Mouse (Mus musculus) liver, embryonic 11.5 days (tissue): Measurements from ENCODE around the gene Mpp4. TPM values are rescaled to one million over a fixed set of nuclear protein-coding genes. Genes with fewer than 3 reads are reported as not detected.
A peak's percentile ranks its signal among the peaks of the same experiment; 100 is the strongest.

Source experiments
- ATAC-seq: fragments of 200-750 bp; cut with Nextera tagmentation; replicated peaks from 2 replicates; pipeline ENCODE4 v1.8.0; 2017; ENCODE audit warnings: moderate number of reproducible peaks, mild to moderate bottlenecking, moderate TSS enrichment, moderate library complexity; ENCODE audit not compliant: low FRiP score
- DNase-seq: peaks from one replicate; pipeline ENCODE4 v3.0.0-alpha.2; 2017; ENCODE audit warnings: low spot score
- H3K27ac ChIP-seq: fragments of 300-500 bp; sonication (generic); 2 replicates; pipeline ENCODE4 v1.5.1; 2014; ENCODE audit warnings: mild to moderate bottlenecking, low read depth, low read length, control low read depth
- H3K27me3 ChIP-seq: fragments of 300-500 bp; sonication (generic); replicated peaks from 2 replicates; pipeline ENCODE4 v1.6.1; 2014; ENCODE audit warnings: low read length, mixed read lengths; ENCODE audit not compliant: control insufficient read depth, insufficient read depth
- H3K36me3 ChIP-seq: fragments of 300-500 bp; sonication (generic); 2 replicates; pipeline ENCODE4 v1.6.1; 2014; ENCODE audit warnings: mild to moderate bottlenecking, low read length, moderate library complexity, mixed read lengths; ENCODE audit not compliant: control insufficient read depth, insufficient read depth
- H3K4me1 ChIP-seq: fragments of 300-500 bp; sonication (generic); replicated peaks from 2 replicates; pipeline ENCODE4 v1.6.1; 2014; ENCODE audit warnings: low read length, mixed read lengths; ENCODE audit not compliant: control insufficient read depth, insufficient read depth
- H3K4me2 ChIP-seq: fragments of 300-500 bp; sonication (generic); 2 replicates; pipeline ENCODE4 v1.6.1; 2014; ENCODE audit warnings: mild to moderate bottlenecking, control low read depth, moderate library complexity
- H3K4me3 ChIP-seq: fragments of 300-500 bp; sonication (generic); 2 replicates; pipeline ENCODE4 v1.5.1; 2014; ENCODE audit warnings: low read depth, low read length, control low read depth
- H3K9ac ChIP-seq: fragments of 300-500 bp; sonication (generic); 2 replicates; pipeline ENCODE4 v1.6.1; 2014; ENCODE audit warnings: low read depth, low read length, control low read depth
- H3K9me3 ChIP-seq: fragments of 300-500 bp; sonication (generic); 2 replicates; pipeline ENCODE4 v1.6.1; 2016; ENCODE audit warnings: low read length, inconsistent platforms, mixed read lengths; ENCODE audit not compliant: control insufficient read depth
- WGBS: fragments of 180-500 bp; shearing (Covaris S2); extraction: QIAGEN DNeasy Blood & Tissue Kit; methylation state at CpG from one replicate; pipeline ENCODE4 v1.1.7; 2014; 5-methylcytosine and 5-hydroxymethylcytosine counted together
- polyA plus RNA-seq: library from polyadenylated mRNA; unstranded; fragments of >200 nt; fragmentation: Nextera tagmentation; extraction: Ambion mirVana; gene quantifications from 2 replicates; pipeline ENCODE4 v1.2.1, GENCODE M21; 2014

Mpp4 gene
- polyA plus RNA-seq, 1 experiment from 2014 or later: 0.52 TPM

DNA sequence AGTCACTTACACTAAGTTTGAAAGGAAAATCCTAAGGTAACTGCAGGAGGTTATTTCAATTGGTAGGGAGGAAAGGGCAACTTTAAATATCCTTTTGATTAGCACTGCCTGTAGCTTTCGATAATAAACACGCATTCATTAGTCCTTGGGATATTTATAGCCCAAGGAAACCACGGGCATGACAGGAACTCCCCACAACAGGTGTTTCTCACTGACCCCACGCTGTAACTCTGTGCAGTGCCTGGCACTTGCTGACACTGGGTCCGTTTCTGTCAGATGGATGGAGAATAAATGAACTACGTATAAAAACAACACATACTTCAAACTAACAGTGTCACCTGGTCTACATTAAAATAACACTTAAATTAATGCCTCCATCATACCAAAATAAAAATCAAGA is 31.8 kb upstream of the Mpp4 start:
- H3K27me3 ChIP-seq: no peaks in the 10 kb centered on the region
- no peak overlapping the region for H3K27ac ChIP-seq
- H3K9me3 ChIP-seq: no peaks in the 10 kb centered on the region
- DNase-seq (no peak), ATAC-seq (no peak)
- no peak overlapping the region for H3K4me3 ChIP-seq
- H3K36me3 ChIP-seq: 0 out of 2 replicates have a peak, but pooled peaks cover 5% of the 10 kb centered on the region
- no peaks in the 10 kb centered on the region for H3K4me1 ChIP-seq
- 43% methylated on average over 6 of the region's 6 CpGs for WGBS
- no peak overlapping the region for H3K4me2 ChIP-seq
- no peak overlapping the region for H3K9ac ChIP-seq

GRCm38 (mm10) chr1:59187786-59188185 is 24.6 kb upstream of the Mpp4 start:
- 84% methylated on average over 5 of the region's 5 CpGs for WGBS
- H3K27me3 ChIP-seq: no peaks in the 10 kb centered on the region
- H3K27ac ChIP-seq: no peak overlapping the region
- no peak overlapping the region for H3K4me2 ChIP-seq
- ATAC-seq (no peak), DNase-seq (no peak)
- H3K4me1 ChIP-seq: no peaks in the 10 kb centered on the region
- peaks cover 5% of the 10 kb centered on the region; the same call in 1 of the 2 replicates for H3K36me3 ChIP-seq
- no peak overlapping the region for H3K9ac ChIP-seq
- no peak overlapping the region for H3K4me3 ChIP-seq
- H3K9me3 ChIP-seq: no peaks in the 10 kb centered on the region

- H3K4me3 ChIP-seq: no peak overlapping the region
- 84% methylated on average over 10 of the region's 10 CpGs for WGBS
- no peak for ATAC-seq
- no peaks in the 10 kb centered on the region for H3K9me3 ChIP-seq
- no peak overlapping the region for H3K4me2 ChIP-seq
- H3K9ac ChIP-seq: no peak overlapping the region
- no peak overlapping the region for H3K27ac ChIP-seq
- peaks cover 3% of the 10 kb centered on the region; the same call in 1 of the 2 replicates for H3K36me3 ChIP-seq
- H3K27me3 ChIP-seq: no peaks in the 10 kb centered on the region
- DNase-seq: no peak
- H3K4me1 ChIP-seq: no peaks in the 10 kb centered on the region
Observed at GRCm38 (mm10) chr1:59186317-59186716, 23.1 kb upstream of the Mpp4 start.

GRCm38 (mm10) chr1:59185410-59185809 is 22.2 kb upstream of the Mpp4 start:
- ATAC-seq (no peak), DNase-seq (no peak)
- Histone ChIP-seq H3K4me3 (no peak overlapping the region), H3K4me2 (no peak overlapping the region), H3K9ac (no peak overlapping the region), H3K9me3 (no peaks in the 10 kb centered on the region), H3K27ac (no peak overlapping the region), H3K36me3 (peaks cover 3% of the 10 kb centered on the region; the same call in 1 of the 2 replicates), H3K4me1 (no peaks in the 10 kb centered on the region), H3K27me3 (no peaks in the 10 kb centered on the region)
- 86% methylated on average over 9 of the region's 9 CpGs for WGBS

DNA sequence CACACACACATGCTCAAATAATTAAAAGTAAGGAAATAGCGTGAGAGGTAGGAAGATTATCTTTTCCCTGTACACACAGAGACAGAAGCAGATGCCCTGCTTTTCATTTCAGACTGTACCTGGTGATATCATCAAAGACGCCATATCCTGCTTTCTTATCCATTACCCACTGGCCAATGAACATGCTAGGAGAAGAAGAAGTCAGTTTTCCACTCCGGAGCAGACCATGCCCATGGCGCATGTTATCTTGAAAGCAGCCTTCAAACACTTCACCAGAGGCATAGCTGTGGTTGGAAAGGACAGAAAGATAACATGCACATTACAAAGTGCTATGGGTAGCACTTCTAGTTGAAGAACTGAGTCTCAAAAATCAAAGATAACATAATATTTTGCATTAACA is 19.9 kb upstream of the Mpp4 start:
- peak; percentile 80 for ATAC-seq
- 53% methylated on average over 4 of the region's 4 CpGs for WGBS
- Histone ChIP-seq H3K4me3 (no peak overlapping the region), H3K36me3 (peaks cover 4% of the 10 kb centered on the region; the same call in 1 of the 2 replicates), H3K9me3 (no peaks in the 10 kb centered on the region), H3K4me1 (no peaks in the 10 kb centered on the region), H3K27ac (no peak overlapping the region; the same call in 1 of the 2 replicates), H3K9ac (no peak overlapping the region), H3K27me3 (no peaks in the 10 kb centered on the region), H3K4me2 (no peak overlapping the region)
- DNase-seq: no peak

GRCm38 (mm10) chr1:59182373-59182772 is 19.2 kb upstream of the Mpp4 start:
- H3K4me1 ChIP-seq: no peaks in the 10 kb centered on the region
- WGBS: 85% methylated on average over 2 of the region's 2 CpGs
- no peak for DNase-seq
- no peaks in the 10 kb centered on the region for H3K27me3 ChIP-seq
- no peaks in the 10 kb centered on the region for H3K9me3 ChIP-seq
- peaks cover 5% of the 10 kb centered on the region; the same call in 1 of the 2 replicates for H3K36me3 ChIP-seq
- no peak for ATAC-seq
- H3K9ac ChIP-seq: no peak overlapping the region
- no peak overlapping the region for H3K4me2 ChIP-seq
- no peak overlapping the region for H3K4me3 ChIP-seq
- no peak overlapping the region; the same call in 1 of the 2 replicates for H3K27ac ChIP-seq

DNA sequence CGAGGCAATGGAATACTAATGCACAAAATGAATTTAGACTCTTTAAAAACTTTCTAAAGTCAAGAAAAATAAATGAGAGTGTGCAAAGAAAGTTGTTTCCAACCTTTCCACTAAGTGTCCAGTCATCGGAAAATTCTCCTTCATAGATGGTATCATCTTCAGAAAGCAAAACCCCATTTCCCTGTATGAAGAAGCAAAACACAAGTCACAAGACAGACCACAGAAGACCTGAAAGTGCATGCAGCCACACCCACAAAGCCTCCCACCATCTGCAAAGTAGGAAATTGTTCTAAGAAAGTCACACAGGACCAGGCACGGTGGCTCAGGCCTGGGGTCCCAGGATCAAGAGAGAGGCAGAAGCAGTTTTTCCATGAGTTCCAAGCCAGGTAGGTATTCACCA is 16.8 kb upstream of the Mpp4 start:
- Histone ChIP-seq H3K9ac (no peak overlapping the region), H3K9me3 (no peaks in the 10 kb centered on the region), H3K36me3 (peaks cover 5% of the 10 kb centered on the region; the same call in 1 of the 2 replicates), H3K27me3 (no peaks in the 10 kb centered on the region), H3K4me2 (no peak overlapping the region), H3K27ac (no peak overlapping the region), H3K4me1 (no peaks in the 10 kb centered on the region; the same call in 1 of the 2 replicates), H3K4me3 (no peak overlapping the region)
- WGBS: 82% methylated on average over 3 of the region's 3 CpGs
- no peak for DNase-seq
- ATAC-seq: no peak

- Histone ChIP-seq H3K36me3 (peaks cover 4% of the 10 kb centered on the region), H3K4me3 (no peak overlapping the region), H3K27ac (no peak overlapping the region), H3K9me3 (no peaks in the 10 kb centered on the region), H3K27me3 (no peaks in the 10 kb centered on the region), H3K9ac (no peak overlapping the region), H3K4me2 (no peak overlapping the region), H3K4me1 (peaks cover 2% of the 10 kb centered on the region)
- WGBS: 86% methylated on average over 10 of the region's 10 CpGs
- ATAC-seq (no peak), DNase-seq (no peak)
Observed at GRCm38 (mm10) chr1:59178401-59178800, 15.2 kb upstream of the Mpp4 start.

DNA sequence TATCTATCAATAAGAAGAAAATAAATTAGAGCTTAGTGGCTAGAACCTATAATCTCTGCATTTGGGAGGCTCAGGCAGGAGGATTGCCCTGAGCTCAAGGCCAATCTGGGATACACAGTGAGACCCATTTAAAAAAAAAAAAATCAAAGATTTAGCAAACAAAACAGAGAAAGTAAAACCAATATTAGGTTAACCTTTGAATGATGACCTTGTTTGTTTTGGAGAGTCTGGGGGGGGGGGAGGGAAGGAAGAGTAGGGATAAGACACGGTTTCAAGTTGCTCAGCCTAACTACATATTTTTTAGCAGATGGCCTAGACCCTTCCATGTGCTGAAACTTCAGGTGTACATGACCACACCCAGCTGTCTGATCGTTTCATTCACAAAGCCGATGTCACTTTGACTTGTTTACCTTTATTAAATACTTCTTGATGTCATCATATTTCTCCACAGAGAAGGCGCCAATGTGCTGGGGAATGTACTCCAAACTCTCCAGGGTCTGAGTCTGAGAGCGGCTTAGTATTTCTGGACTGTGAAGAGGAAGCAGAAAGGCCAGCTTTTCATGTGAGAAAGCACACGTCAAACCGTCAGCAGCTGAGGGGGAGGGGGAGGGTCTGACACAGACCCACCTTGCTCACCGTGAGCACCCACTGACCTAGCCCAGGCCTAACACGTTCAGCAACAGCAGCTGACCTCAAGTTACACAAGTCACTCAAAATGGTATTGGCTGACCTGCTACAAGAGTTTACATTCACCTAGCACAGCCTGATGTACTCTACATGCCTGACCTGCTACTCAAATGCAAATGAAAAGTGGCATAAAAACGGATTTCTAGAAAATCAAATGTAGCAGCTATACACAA is 11.6 kb upstream of the Mpp4 start:
- Histone ChIP-seq H3K27me3 (no peaks in the 10 kb centered on the region), H3K36me3 (peaks cover 5% of the 10 kb centered on the region), H3K9me3 (no peaks in the 10 kb centered on the region), H3K4me1 (peaks cover 21% of the 10 kb centered on the region), H3K4me2 (no peak overlapping the region; the same call in 1 of the 2 replicates), H3K9ac (no peak overlapping the region), H3K4me3 (no peak overlapping the region), H3K27ac (peak overlapping the region; percentile 64; the same call in 1 of the 2 replicates)
- ATAC-seq (0 out of 2 replicates have a peak, but pooled peaks have one; percentile 43), DNase-seq (no peak)
- 64% methylated on average over 10 of the region's 10 CpGs for WGBS
